Mouse (Mus musculus): ENCODE measurements around the gene Dmap1.

DNA sequence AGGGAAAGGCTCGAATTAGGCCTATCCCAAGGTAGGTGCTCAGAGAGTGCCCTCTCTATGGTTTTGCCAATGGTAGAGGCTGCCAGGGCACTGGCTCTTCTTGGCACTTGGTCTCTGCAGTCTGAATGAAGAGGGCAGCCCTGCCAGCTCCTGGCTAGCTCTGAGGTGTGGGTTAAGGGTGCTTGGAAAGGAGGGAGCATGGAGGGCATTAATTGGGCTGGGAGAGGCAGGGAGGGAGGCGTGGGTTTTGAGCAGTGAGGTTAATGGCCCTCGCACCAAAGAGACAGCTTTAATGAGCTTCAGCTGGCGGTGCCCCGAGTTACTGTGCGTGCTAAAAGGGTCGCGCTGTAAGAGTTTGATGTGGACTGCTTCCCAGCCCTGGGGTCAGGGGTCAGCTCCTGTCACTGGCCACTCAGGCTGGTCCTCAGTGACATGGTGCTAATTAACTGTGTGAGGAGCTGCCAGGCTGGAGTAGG lies 30.4 kb downstream of the Dmap1 start:
- TF ChIP-seq GATA1 (IDR thresholded peaks at IDR 0.05; ENCODE audit: borderline replicate concordance, low read length) (no peak), FLI1 (IDR thresholded peaks at IDR 0.05; ENCODE audit: low read length) (no peak)
